Mouse (Mus musculus): ENCODE data around the gene Gm15557. TPM values are rescaled to one million over a fixed set of nuclear protein-coding genes. Genes with fewer than 3 reads are reported as not detected.

The Gm15557 gene
- polyA plus RNA-seq, 1 experiment from 2014 or later: not detected

DNA sequence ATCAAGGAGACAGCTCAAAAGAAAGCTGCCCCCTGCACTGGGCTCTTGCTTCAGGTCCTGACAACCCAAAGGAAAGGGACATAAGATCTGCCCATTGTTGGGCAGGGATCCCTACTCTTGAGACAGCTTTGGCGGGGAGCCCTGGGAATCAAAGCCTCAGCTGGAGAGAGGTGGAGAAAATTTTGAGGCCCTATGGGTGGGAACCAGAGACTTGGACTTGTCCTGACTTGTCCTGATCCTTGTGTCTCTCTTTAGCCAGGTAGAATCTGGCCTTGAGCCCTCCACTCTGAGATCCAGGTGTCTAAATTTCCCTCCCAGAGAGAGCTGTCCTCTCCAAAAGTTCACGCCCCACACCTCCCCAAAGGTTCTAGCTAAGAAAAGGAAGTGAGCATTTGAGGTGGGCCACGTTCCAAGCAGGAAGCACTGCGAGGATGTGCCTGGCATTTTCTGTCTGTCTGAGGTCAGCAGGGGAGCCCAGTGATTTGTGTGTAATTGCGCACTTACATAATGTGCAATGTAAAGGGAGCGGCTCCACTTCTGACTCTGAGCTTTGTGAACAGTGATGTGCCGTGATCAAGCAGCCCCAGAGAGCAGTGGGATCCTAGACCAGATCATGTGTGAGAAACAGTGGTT lies 515 bp upstream of the Gm15557 start:
- Histone ChIP-seq H3K4me1 (replicated peaks; ENCODE audit: control insufficient read depth, insufficient read depth) (peaks cover 2% of the 10 kb centered on the region; the same call in 1 of the 2 replicates), H3K36me3 (ENCODE audit: control insufficient read depth, insufficient read depth, low read length) (no peaks in the 10 kb centered on the region), H3K27ac (replicated peaks) (no peak overlapping the region), H3K4me3 (ENCODE audit: low read depth, low read length) (no peak overlapping the region), H3K27me3 (ENCODE audit: control insufficient read depth, insufficient read depth, low read length) (no peaks in the 10 kb centered on the region), H3K9me3 (ENCODE audit: control insufficient read depth, low read length) (no peaks in the 10 kb centered on the region), H3K9ac (ENCODE audit: low read length) (no peak overlapping the region), H3K4me2 (replicated peaks; ENCODE audit: low read depth) (no peak overlapping the region)
- TF ChIP-seq EP300 (optimal IDR thresholded peaks at IDR 0.05): no peak
- no peak for TF ChIP-seq CTCF (IDR thresholded peaks at IDR 0.05; ENCODE audit: low read depth)
- WGBS: 55% methylated on average over 7 of the region's 7 CpGs
- ATAC-seq (ENCODE audit: low FRiP score, low TSS enrichment) (no peak), DNase-seq (ENCODE audit: low spot score) (no peak)

DNA sequence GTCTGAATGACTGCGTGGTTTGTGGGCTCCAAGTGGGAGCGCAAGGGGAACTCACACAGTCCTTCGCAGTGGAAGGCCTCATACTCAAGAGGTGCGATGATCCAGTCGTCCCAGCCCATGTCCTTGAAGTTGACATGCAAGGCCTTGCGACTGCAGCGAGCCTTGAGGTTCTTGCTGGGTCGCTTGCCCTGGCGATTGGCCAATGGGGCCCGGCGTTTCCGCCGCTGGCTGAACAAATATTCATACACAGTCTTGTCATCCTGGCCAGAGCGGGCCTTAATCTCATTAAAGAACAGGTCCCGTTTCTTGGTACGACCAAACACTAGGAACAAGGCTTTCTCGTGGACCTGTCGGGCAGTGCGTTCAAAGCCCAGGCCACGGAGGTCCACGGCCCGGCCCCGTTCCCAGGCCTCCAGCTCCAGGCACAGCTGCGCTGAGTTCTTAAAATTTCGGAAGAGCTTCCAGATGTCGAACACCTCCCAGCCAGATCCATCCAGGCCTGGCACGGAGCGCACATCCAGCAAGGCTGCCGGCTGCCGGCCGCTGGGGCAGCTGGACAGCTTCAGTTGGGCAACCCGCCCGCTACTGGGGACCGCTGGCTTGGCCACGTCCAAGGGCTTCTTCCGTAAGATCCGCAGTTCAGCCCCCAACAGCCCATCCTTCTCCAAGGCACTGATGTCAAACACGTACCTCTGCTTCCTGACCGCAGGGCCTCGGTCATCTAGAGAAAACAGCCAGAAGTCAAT lies 1.3 kb downstream of the Gm15557 start:
- Histone ChIP-seq H3K27me3 (ENCODE audit: control insufficient read depth, insufficient read depth, low read length) (no peaks in the 10 kb centered on the region), H3K36me3 (ENCODE audit: control insufficient read depth, insufficient read depth, low read length) (no peaks in the 10 kb centered on the region), H3K9me3 (ENCODE audit: control insufficient read depth, low read length) (no peaks in the 10 kb centered on the region), H3K4me3 (ENCODE audit: low read depth, low read length) (no peak overlapping the region), H3K27ac (replicated peaks) (no peak overlapping the region), H3K4me1 (replicated peaks; ENCODE audit: control insufficient read depth, insufficient read depth) (peaks cover 2% of the 10 kb centered on the region; the same call in 1 of the 2 replicates), H3K9ac (ENCODE audit: low read length) (no peak overlapping the region), H3K4me2 (replicated peaks; ENCODE audit: low read depth) (no peak overlapping the region)
- peak; percentile 65 for DNase-seq (ENCODE audit: low spot score)
- no peak for ATAC-seq (ENCODE audit: low FRiP score, low TSS enrichment)
- TF ChIP-seq CTCF (IDR thresholded peaks at IDR 0.05; ENCODE audit: low read depth) (no peak), EP300 (optimal IDR thresholded peaks at IDR 0.05) (no peak)
- 77% methylated on average over 40 of the region's 40 CpGs for WGBS

DNA sequence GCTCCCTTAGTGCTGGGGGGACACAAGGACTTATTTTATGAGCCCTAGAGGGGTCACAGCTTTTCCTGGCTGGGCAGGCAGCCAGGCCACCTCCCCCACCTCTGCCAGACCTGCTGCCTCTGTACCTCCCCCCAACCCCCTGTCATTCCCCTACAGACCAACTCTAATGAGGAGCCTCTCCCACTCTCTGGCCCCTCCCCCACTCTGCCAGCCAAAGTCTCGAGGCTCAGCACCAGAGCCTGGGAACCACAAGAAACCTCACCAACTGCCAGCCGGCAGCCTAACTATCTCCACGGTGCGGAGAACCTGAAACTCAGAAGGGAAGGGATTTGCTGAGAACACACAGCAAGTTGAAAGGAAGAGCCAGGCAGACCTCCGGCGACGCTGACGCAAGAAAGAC lies 2.9 kb downstream of the Gm15557 start:
- no peak overlapping the region for H3K4me3 ChIP-seq (ENCODE audit: low read depth, low read length)
- H3K9me3 ChIP-seq (ENCODE audit: control insufficient read depth, low read length): no peaks in the 10 kb centered on the region
- peaks cover 2% of the 10 kb centered on the region; the same call in 1 of the 2 replicates for H3K4me1 ChIP-seq (replicated peaks; ENCODE audit: control insufficient read depth, insufficient read depth)
- no peak overlapping the region for H3K9ac ChIP-seq (ENCODE audit: low read length)
- 12% methylated on average over 8 of the region's 8 CpGs for WGBS
- H3K36me3 ChIP-seq (ENCODE audit: control insufficient read depth, insufficient read depth, low read length): no peaks in the 10 kb centered on the region
- ATAC-seq (ENCODE audit: low FRiP score, low TSS enrichment): no peak
- no peak for TF ChIP-seq EP300 (optimal IDR thresholded peaks at IDR 0.05)
- no peak for TF ChIP-seq CTCF (IDR thresholded peaks at IDR 0.05; ENCODE audit: low read depth)
- DNase-seq (ENCODE audit: low spot score): no peak
- no peaks in the 10 kb centered on the region for H3K27me3 ChIP-seq (ENCODE audit: control insufficient read depth, insufficient read depth, low read length)
- no peak overlapping the region for H3K27ac ChIP-seq (replicated peaks)
- H3K4me2 ChIP-seq (replicated peaks; ENCODE audit: low read depth): peak overlapping the region; percentile 32

DNA sequence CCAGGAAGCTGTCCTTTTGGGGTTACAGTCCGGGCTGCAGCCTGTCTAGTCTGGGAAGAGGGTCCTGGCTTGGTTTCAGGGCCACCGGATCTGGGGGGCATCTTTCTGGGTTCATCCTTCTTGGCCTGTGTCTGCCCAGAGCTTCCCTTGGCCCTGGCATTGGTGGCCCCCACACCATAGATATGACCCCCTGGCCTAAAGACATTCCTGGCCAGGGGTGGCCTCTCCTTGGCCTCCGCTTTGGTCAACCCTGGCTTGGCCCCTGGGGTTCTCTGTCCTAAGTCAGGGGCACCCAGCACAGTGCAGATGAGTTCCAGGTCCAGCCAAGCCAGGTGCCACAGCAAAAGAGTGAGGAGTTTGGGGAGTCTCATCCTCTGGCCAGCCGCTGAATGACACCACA lies 4.2 kb downstream of the Gm15557 start:
- Histone ChIP-seq H3K4me3 (ENCODE audit: low read depth, low read length) (no peak overlapping the region), H3K27ac (replicated peaks) (no peak overlapping the region)
- WGBS: 77% methylated on average over 4 of the region's 4 CpGs

DNA sequence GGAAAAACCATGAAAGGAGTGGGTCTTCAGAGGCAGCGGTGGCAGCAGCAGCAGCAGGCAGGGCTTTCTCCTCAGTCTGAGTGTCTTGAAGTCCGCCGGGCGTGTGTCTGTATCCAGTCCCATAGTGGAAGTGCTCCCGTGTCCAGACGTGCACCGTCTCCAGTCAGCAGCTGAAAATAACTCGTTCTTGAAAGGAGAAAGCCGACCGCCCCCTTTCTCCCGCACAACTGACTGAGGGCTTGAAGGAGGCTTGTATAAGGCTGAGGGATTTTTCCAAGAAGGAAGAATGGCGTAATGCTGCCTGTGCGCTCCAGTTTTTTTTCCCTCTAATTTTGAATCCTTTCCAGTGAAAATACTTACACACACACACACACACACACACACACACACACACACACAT lies 4.6 kb downstream of the Gm15557 start, which contains the start of gene Gdf5:
Gene Gdf5, minus strand, starts transcription at position 244 of the 400 bp plus-strand sequence.
- DNase-seq (ENCODE audit: low spot score) (no peak), ATAC-seq (ENCODE audit: low FRiP score, low TSS enrichment) (no peak)
- no peak within 1 kb of the TSS for H3K9ac ChIP-seq (ENCODE audit: low read length)
- H3K27me3 ChIP-seq (ENCODE audit: control insufficient read depth, insufficient read depth, low read length): no peaks in the 10 kb centered on the region
- H3K4me2 ChIP-seq (replicated peaks; ENCODE audit: low read depth): peak within 1 kb of the TSS; percentile 21
- H3K27ac ChIP-seq (replicated peaks): no peak within 1 kb of the TSS
- no peak within 1 kb of the TSS for H3K4me3 ChIP-seq (ENCODE audit: low read depth, low read length)
- peaks cover 2% of the 10 kb centered on the region; the same call in 1 of the 2 replicates for H3K4me1 ChIP-seq (replicated peaks; ENCODE audit: control insufficient read depth, insufficient read depth)
- WGBS: 23% methylated on average over 13 of the region's 13 CpGs
- H3K9me3 ChIP-seq (ENCODE audit: control insufficient read depth, low read length): no peaks in the 10 kb centered on the region
- no peaks in the 10 kb centered on the region for H3K36me3 ChIP-seq (ENCODE audit: control insufficient read depth, insufficient read depth, low read length)
- TF ChIP-seq EP300 (optimal IDR thresholded peaks at IDR 0.05): no peak
- no peak for TF ChIP-seq CTCF (IDR thresholded peaks at IDR 0.05; ENCODE audit: low read depth)

More for the DNA sequence above, 4.2 kb downstream of the Gm15557 start:
- DNase-seq (ENCODE audit: low spot score) (no peak), ATAC-seq (ENCODE audit: low FRiP score, low TSS enrichment) (no peak)
- no peak for TF ChIP-seq EP300 (optimal IDR thresholded peaks at IDR 0.05)
- TF ChIP-seq CTCF (IDR thresholded peaks at IDR 0.05; ENCODE audit: low read depth): no peak
- Histone ChIP-seq H3K9me3 (ENCODE audit: control insufficient read depth, low read length) (no peaks in the 10 kb centered on the region), H3K4me1 (replicated peaks; ENCODE audit: control insufficient read depth, insufficient read depth) (peaks cover 2% of the 10 kb centered on the region; the same call in 1 of the 2 replicates), H3K9ac (ENCODE audit: low read length) (no peak overlapping the region), H3K36me3 (ENCODE audit: control insufficient read depth, insufficient read depth, low read length) (no peaks in the 10 kb centered on the region), H3K4me2 (replicated peaks; ENCODE audit: low read depth) (peak overlapping the region; percentile 21), H3K27me3 (ENCODE audit: control insufficient read depth, insufficient read depth, low read length) (no peaks in the 10 kb centered on the region)

DNA sequence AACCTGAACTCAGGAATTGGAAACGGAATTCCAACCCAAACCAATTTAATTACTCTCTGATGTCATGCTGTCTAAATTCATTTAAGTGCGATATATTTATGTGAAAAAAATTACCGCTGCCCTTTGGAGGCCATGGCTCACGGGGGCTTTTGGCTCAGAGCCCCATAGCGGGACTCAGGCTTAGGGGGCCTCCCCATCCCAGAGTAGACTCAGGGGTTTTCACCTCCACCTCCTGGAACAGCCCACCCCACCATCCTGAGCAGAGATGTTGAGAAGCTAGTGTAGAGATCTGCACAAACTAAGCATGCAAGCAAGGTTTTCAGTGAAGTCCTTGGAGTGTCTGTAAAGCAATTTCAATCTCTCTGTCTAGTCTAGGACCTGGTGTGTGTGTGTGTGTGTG lies 5.1 kb downstream of the Gm15557 start:
- Histone ChIP-seq H3K9me3 (ENCODE audit: control insufficient read depth, low read length) (no peaks in the 10 kb centered on the region), H3K4me3 (ENCODE audit: low read depth, low read length) (no peak overlapping the region), H3K9ac (ENCODE audit: low read length) (no peak overlapping the region), H3K4me2 (replicated peaks; ENCODE audit: low read depth) (no peak overlapping the region), H3K36me3 (ENCODE audit: control insufficient read depth, insufficient read depth, low read length) (no peaks in the 10 kb centered on the region), H3K4me1 (replicated peaks; ENCODE audit: control insufficient read depth, insufficient read depth) (peaks cover 2% of the 10 kb centered on the region; the same call in 1 of the 2 replicates), H3K27me3 (ENCODE audit: control insufficient read depth, insufficient read depth, low read length) (no peaks in the 10 kb centered on the region), H3K27ac (replicated peaks) (no peak overlapping the region)
- no peak for TF ChIP-seq EP300 (optimal IDR thresholded peaks at IDR 0.05)
- no peak for TF ChIP-seq CTCF (IDR thresholded peaks at IDR 0.05; ENCODE audit: low read depth)
- DNase-seq (ENCODE audit: low spot score) (no peak), ATAC-seq (ENCODE audit: low FRiP score, low TSS enrichment) (no peak)
- WGBS: 43% methylated on average over 5 of the region's 5 CpGs

Measured in stomach, postnatal 0 days (tissue).